Mouse (Mus musculus) hindbrain, embryonic 15.5 days (tissue): ENCODE data around the gene Tmem202. TPM values are rescaled to one million over a fixed set of nuclear protein-coding genes. Genes with fewer than 3 reads are reported as not detected.

ENCODE experiments used
- ATAC-seq: fragments of 200-750 bp; cut with Nextera tagmentation; 2 replicates; pipeline ENCODE4 v1.8.0; 2017; ENCODE audit warnings: low read depth, moderate number of reproducible peaks, moderate TSS enrichment; ENCODE audit not compliant: low FRiP score
- H3K27ac ChIP-seq: fragments of 300-500 bp; sonication (generic); replicated peaks from 2 replicates; pipeline ENCODE4 v1.5.1; 2015; ENCODE audit warnings: mild to moderate bottlenecking, inconsistent platforms
- H3K27me3 ChIP-seq: fragments of 300-500 bp; sonication (generic); 2 replicates; pipeline ENCODE4 v1.6.1; 2015; ENCODE audit warnings: control low read depth, inconsistent platforms
- H3K36me3 ChIP-seq: fragments of 300-500 bp; sonication (generic); 2 replicates; pipeline ENCODE4 v1.6.1; 2015; ENCODE audit warnings: control low read depth, inconsistent platforms
- H3K4me1 ChIP-seq: fragments of 300-500 bp; sonication (generic); replicated peaks from 2 replicates; pipeline ENCODE4 v1.6.1; 2015; ENCODE audit warnings: control low read depth, inconsistent platforms
- H3K4me2 ChIP-seq: fragments of 300-500 bp; sonication (generic); 2 replicates; pipeline ENCODE4 v1.6.1; 2015; ENCODE audit warnings: moderate library complexity, mild to moderate bottlenecking, inconsistent platforms
- H3K4me3 ChIP-seq: fragments of 300-500 bp; sonication (generic); 2 replicates; pipeline ENCODE4 v1.5.1; 2015; ENCODE audit warnings: mild to moderate bottlenecking, inconsistent platforms
- H3K9ac ChIP-seq: fragments of 300-500 bp; sonication (generic); 2 replicates; pipeline ENCODE4 v1.6.1; 2015; ENCODE audit warnings: inconsistent platforms
- H3K9me3 ChIP-seq: fragments of 300-500 bp; sonication (generic); 2 replicates; pipeline ENCODE4 v1.6.1; 2016; ENCODE audit warnings: control low read depth, inconsistent platforms
- WGBS: fragments of 180-500 bp; shearing (Covaris S2); methylation state at CpG from one replicate; pipeline ENCODE4 v1.1.7; 2015; 5-methylcytosine and 5-hydroxymethylcytosine counted together
- polyA plus RNA-seq: library from polyadenylated mRNA; unstranded; fragments of >200 nt; fragmentation: Nextera tagmentation; extraction: Ambion mirVana; gene quantifications from 2 replicates; pipeline ENCODE4 v1.2.1, GENCODE M21; 2015

Tmem202 gene
- polyA plus RNA-seq, 1 experiment from 2014 or later: 1.5 TPM

DNA sequence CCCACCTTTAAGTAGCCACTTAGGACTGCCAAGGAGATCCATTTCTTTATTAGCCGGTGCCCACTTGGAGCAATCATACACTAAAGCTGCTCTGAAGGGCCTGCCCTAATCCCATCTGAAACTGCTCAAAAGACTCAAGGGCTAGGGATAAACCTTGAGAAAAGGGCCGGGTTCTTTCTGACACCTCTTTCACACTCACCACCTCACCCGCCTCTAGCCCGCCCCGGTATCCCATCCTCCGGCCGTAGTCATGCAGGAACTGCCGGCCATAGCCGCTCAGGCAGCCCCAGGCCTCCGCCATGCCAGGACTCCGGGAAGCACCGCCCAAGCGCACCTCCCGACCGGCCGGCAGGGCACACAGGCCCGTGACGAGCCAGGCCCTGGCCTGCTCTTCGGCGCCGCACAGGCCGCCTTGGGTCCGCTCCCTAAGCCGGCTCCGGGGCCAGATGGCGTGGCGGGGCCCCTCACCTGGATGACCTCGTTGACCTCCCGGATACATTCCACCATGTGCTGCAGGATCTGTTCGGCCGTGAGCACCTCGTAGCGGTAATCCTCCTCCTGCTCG, 54.1 kb downstream of the Tmem202 start:
- Histone ChIP-seq H3K36me3 (no peaks in the 10 kb centered on the region), H3K27me3 (no peaks in the 10 kb centered on the region), H3K4me3 (peak overlapping the region; percentile 89), H3K9ac (peak overlapping the region; percentile 94), H3K4me2 (peak overlapping the region; percentile 82), H3K27ac (peak overlapping the region; percentile 94), H3K9me3 (no peaks in the 10 kb centered on the region), H3K4me1 (peaks cover 41% of the 10 kb centered on the region)
- under 1% methylated on average over 34 of the region's 34 CpGs for WGBS
- ATAC-seq: peak; percentile 53

- Histone ChIP-seq H3K4me1 (peaks cover 44% of the 10 kb centered on the region), H3K9ac (peak overlapping the region; percentile 94), H3K36me3 (no peaks in the 10 kb centered on the region), H3K4me2 (peak overlapping the region; percentile 82), H3K27ac (peak overlapping the region; percentile 94; the same call in 1 of the 2 replicates), H3K4me3 (peak overlapping the region; percentile 89), H3K27me3 (no peaks in the 10 kb centered on the region), H3K9me3 (no peaks in the 10 kb centered on the region)
- 19% methylated on average over 7 of the region's 7 CpGs for WGBS
- ATAC-seq: no peak
Observed at GRCm38 (mm10) chr9:59484760-59485159, 54.9 kb downstream of the Tmem202 start.

DNA sequence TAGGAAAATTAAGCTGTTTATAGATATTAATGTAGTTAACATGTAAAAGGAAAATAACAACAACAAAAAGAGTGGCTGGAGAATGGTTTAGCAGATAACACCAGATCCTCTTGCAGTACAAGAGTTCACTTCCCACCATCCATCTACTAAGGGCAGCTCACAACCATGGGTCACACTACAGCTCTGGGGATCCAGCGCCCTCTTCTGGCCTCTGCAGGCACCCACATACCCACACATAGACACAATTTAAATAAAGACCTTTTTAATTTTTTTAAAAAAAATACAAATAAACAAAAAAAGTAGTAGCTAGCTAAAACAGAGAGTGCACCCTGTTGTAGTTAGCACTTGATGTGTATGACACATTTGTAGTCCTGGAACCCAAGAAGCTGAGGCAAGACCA, 57.2 kb downstream of the Tmem202 start:
- H3K36me3 ChIP-seq: no peaks in the 10 kb centered on the region
- ATAC-seq: no peak
- H3K9me3 ChIP-seq: no peaks in the 10 kb centered on the region
- H3K27me3 ChIP-seq: no peaks in the 10 kb centered on the region
- H3K27ac ChIP-seq: no peak overlapping the region
- no peak overlapping the region for H3K4me3 ChIP-seq
- H3K4me2 ChIP-seq: peak overlapping the region; percentile 29
- H3K9ac ChIP-seq: no peak overlapping the region
- 24% methylated on average over 1 of the region's 1 CpGs for WGBS
- peaks cover 57% of the 10 kb centered on the region for H3K4me1 ChIP-seq

DNA sequence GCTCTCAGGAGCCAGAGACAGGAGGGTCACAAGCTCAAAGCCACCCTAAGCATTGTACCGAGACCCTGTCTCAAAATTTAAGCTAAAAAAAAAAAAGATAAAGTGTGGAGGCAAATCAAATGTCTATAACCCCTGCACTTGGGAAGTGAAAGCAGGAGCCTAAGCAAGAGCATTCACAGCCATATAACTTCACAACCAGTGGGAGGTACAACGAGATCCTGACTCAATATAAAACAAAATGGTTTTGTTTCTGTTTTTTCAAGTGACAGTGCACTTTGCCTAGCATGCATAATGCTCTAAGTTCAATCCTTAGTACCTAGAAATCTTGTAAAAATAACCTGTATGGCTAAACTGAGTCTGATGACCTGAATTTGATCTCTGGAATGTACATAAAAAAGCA, 63.0 kb downstream of the Tmem202 start:
- no peak overlapping the region for H3K27ac ChIP-seq

GRCm38 (mm10) chr9:59474838-59475237, 64.8 kb downstream of the Tmem202 start:
- 85% methylated on average over 1 of the region's 1 CpGs for WGBS

More for the DNA sequence above, 63.0 kb downstream of the Tmem202 start:
- Histone ChIP-seq H3K4me2 (no peak overlapping the region), H3K9ac (no peak overlapping the region), H3K4me1 (peaks cover 29% of the 10 kb centered on the region), H3K36me3 (no peaks in the 10 kb centered on the region), H3K4me3 (no peak overlapping the region), H3K9me3 (no peaks in the 10 kb centered on the region), H3K27me3 (no peaks in the 10 kb centered on the region)
- 91% methylated on average over 2 of the region's 2 CpGs for WGBS
- ATAC-seq: no peak

GRCm38 (mm10) chr9:59473171-59473570, 66.5 kb downstream of the Tmem202 start:
- no peak for ATAC-seq
- H3K36me3 ChIP-seq: no peaks in the 10 kb centered on the region
- no peaks in the 10 kb centered on the region for H3K27me3 ChIP-seq
- 68% methylated on average over 2 of the region's 2 CpGs for WGBS
- H3K9me3 ChIP-seq: no peaks in the 10 kb centered on the region
- no peak overlapping the region for H3K27ac ChIP-seq
- no peak overlapping the region for H3K9ac ChIP-seq
- no peak overlapping the region for H3K4me3 ChIP-seq
- no peak overlapping the region for H3K4me2 ChIP-seq
- peaks cover 11% of the 10 kb centered on the region for H3K4me1 ChIP-seq

More at GRCm38 (mm10) chr9:59474838-59475237, 64.8 kb downstream of the Tmem202 start:
- H3K4me3 ChIP-seq: no peak overlapping the region
- no peak overlapping the region for H3K9ac ChIP-seq
- ATAC-seq: no peak
- H3K36me3 ChIP-seq: no peaks in the 10 kb centered on the region
- H3K4me1 ChIP-seq: peaks cover 19% of the 10 kb centered on the region
- no peak overlapping the region for H3K27ac ChIP-seq
- no peaks in the 10 kb centered on the region for H3K27me3 ChIP-seq
- no peaks in the 10 kb centered on the region for H3K9me3 ChIP-seq
- H3K4me2 ChIP-seq: no peak overlapping the region

GRCm38 (mm10) chr9:59469446-59469845, 70.2 kb downstream of the Tmem202 start:
- no peak for ATAC-seq
- no peaks in the 10 kb centered on the region for H3K27me3 ChIP-seq
- no peak overlapping the region for H3K27ac ChIP-seq
- H3K9me3 ChIP-seq: no peaks in the 10 kb centered on the region
- H3K9ac ChIP-seq: no peak overlapping the region
- no peak overlapping the region for H3K4me2 ChIP-seq
- H3K36me3 ChIP-seq: no peaks in the 10 kb centered on the region
- no peaks in the 10 kb centered on the region for H3K4me1 ChIP-seq
- WGBS: 95% methylated on average over 1 of the region's 1 CpGs
- no peak overlapping the region for H3K4me3 ChIP-seq

Other genes starting within 250 kb of the Tmem202 start
- 24.8 and 24.9 TPM in 2 replicates for gene Adpgk, start 248.3 kb downstream of the Tmem202 start, polyA plus RNA-seq
- 40.9 and 44.2 TPM in 2 replicates for gene Bbs4, start 186.3 kb downstream of the Tmem202 start, polyA plus RNA-seq
- gene Arih1, start 53.2 kb downstream of the Tmem202 start, polyA plus RNA-seq: 16.9 and 17.2 TPM in 2 replicates
- 61.2 and 64.2 TPM in 2 replicates for gene Hexa, start 307 bp downstream of the Tmem202 start, polyA plus RNA-seq
- gene Celf6, start 38.1 kb upstream of the Tmem202 start, polyA plus RNA-seq: 45.4 and 48.4 TPM in 2 replicates
- 185 and 210 TPM in 2 replicates for gene Parp6, start 77.4 kb upstream of the Tmem202 start, polyA plus RNA-seq
- gene Pkm, start 116.5 kb upstream of the Tmem202 start, polyA plus RNA-seq: 1,018 and 1,098 TPM in 2 replicates
- 3.9 and 5.2 TPM in 2 replicates for gene Gramd2, start 140.3 kb upstream of the Tmem202 start, polyA plus RNA-seq
- gene Senp8, start 210.9 kb upstream of the Tmem202 start, polyA plus RNA-seq: 10.2 and 11.8 TPM in 2 replicates
- 24.6 and 25.1 TPM in 2 replicates for gene Myo9a, start 211.0 kb upstream of the Tmem202 start, polyA plus RNA-seq